Mouse (Mus musculus): ENCODE data around the gene Brd2. TPM values are rescaled to one million over a fixed set of nuclear protein-coding genes. Genes with fewer than 3 reads are reported as not detected.
A peak's percentile ranks its signal among the peaks of the same experiment; 100 is the strongest.

The Brd2 gene
- total RNA-seq, 2 experiments from 2014 or later = 266 to 271 TPM

DNA sequence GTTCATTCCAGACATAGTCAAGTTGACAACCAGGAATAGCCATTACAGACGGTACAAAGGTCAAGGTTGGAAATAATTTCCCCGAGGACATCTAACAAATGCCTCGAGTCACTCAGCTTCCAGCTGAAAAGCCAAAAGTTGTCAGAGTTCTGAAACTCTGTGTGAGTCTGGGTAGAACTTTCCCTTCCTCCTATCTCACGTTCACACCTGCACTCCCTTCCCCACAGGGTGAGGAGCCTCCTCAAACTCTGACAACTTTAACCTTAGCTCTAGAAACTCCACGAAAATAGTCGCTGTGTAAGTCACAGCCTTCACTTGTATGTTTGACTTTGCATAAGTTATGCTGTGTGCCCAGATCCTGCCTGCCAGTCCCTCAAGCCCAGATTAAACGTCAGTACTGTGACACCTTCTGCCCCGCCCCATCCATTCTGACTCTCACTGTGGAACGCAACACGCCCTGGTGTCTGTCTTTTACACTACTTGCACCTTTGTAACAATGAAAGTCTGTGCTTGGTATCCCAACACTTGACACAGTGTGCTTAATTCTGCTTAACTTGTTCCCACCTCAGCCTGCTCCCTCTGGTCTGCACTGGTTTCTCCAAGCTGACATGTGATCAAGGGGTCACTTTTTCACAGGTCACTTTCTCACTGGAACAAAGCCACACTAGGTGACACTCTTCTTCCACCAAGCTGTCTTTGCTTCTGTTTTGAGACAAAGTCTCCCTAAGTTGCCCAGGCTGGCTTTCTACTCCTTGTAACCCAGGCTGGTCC, 23.5 kb downstream of the Brd2 start:
- intact Hi-C loops (cut with DNase I) = no loop called here
- DNase-seq (ENCODE audit: extremely low spot score in 1 of 2, low spot score in 2 of 2) = no peak

DNA sequence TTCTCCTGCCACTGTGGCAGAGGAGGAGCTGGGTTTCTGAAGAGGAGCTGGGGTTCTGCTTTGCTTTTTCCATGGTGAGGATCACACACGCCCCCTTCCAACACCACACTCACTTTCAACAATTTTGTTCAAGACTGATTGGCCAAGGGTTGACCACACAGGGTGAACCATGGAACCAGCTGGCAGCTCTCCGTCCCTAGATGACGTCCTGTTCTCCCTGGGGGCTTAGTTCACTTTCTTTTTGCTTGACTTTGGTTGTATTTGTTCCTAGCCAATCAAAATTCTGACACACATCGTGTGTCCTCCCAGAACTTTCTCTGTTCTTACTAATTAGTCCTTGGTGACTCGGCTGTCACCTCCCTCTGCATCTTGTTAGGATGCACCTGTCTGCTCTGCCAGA, 25.2 kb downstream of the Brd2 start:
- DNase-seq (ENCODE audit: extremely low spot score in 1 of 2, low spot score in 2 of 2) = no peak
- intact Hi-C loops (cut with DNase I) = no loop called here

DNA sequence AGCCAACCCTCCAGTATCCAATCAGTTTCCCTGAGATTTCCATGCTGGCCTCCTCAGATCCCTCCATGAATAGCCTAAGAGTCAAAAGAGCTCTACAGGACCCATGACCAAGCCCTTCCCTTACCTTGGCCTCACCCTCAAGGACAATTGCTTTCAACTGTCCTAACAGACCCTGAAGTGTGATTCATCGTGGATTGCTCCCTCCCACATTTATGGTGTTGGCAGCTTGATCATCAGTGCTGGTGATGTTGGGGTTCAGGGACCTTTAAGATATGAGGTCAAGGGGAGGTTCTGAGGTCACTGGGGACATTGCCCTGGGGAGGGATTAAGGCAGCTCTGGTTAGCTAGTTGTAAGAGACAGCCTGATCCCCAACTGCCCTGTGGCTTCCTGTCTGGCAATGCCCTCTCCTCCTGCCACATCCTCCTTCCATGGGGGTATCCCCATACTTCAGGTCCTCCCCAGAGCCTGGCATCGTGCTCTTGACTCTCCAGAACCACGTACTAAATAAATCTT, 25.9 kb downstream of the Brd2 start:
- DNase-seq (ENCODE audit: extremely low spot score in 1 of 2, low spot score in 2 of 2) = no peak
- intact Hi-C loops (cut with DNase I) = no loop called here

DNA sequence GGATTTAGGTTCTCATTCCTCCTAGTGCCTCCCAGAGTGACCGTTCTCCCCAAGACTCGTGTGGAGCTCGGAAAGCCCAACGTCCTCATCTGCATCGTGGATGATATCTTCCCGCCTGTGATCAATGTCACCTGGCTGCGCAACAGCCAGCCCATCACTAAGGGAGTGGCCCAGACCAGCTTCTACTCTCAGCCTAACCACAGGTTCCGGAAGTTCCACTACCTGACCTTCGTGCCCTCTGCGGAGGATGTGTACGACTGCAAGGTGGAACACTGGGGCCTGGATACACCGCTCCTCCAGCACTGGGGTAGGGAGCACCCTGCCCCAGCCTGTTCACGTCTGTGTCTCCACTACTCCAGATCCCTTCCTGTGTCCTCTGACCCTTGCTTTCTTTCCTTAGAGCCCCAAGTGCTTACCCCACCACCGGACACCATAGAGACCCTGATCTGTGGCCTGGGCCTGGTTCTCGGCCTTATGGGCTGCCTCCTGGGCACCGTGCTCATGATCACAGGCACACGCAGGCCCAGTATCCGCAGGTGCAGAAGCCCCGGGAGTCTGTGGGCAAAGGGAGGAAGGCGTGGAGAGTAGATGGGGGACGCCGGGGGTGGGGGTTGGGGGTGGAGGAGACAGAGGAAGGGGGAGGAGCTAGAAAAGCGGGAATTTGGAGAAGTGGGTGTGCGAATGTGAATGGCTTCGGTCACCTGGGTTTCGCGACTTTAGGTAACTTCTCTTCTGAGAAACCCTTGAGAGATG, 28.0 kb downstream of the Brd2 start:
- intact Hi-C loops (cut with DNase I) = no loop called here
- no peak for DNase-seq (ENCODE audit: extremely low spot score in 1 of 2, low spot score in 2 of 2)

DNA sequence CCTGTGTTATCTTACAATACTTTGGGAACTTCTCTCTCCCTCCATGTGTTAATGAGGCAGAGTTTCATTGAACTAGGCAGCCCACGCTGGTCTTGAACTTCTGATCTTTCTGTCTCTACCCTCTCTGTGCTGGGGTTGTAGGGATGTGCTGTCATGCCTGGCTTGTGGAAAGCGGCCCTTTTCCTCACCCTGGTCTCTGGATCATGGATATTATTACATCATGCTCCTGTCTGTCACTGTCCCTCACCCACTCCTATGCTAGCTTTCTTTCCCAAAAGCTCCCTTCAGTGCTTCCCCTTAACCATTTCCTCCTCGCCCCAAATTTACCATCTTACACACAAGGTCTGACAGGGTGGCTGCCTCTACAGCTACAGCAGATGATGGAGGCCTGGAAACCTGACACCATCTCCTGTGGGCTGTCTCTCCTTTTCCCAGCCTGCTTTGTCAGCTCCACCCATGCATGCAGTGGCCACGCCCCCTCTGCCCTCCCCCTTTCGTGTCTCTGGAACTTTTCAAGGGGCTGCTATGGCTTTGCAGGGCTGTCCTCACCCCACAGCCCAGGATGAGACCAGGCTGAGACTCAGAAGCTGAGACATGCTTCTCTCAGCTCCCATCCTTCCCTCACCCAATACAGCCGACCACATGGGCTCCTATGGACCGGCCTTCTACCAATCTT, 29.1 kb downstream of the Brd2 start:
- no peak for DNase-seq (ENCODE audit: extremely low spot score in 1 of 2, low spot score in 2 of 2)
- intact Hi-C loops (cut with DNase I) = no loop called here

DNA sequence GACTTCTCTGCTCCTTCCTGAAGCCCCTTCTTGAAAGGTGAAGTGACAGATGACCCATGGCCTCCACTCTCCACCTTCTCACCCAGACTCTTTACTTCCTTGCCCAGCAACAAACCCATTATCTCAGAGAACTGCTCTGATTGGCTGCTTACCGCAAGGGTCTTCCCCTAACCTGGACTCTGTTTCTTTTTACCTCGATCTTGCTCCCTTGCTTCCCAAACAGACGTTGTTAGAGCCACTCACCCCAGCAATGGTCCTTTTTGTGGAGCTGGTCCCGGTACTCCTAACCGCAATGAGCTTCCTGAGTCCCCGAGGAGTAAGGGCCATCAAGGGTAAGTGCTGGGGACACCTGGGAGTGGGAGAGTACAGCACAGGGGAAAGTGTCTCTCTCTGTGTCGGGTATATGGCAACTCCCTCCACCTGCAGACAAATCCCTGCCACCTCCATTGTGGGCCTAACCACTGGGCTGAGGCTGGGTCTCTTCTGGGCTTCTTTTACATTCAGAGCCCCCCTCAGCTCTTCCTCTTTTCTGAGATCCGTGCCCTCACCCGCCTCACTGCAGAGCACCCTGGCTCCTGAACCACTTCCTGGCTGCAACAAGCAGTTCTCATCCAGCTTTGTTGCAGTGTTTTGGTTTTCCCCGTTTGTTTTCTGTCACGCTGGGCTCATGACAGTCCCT, 30.1 kb downstream of the Brd2 start, which contains the start of gene H2-Oa:
Gene H2-Oa, plus strand, starts transcription at position 144 of the 679 bp plus-strand sequence.
- intact Hi-C loops (cut with DNase I) = no loop called here
- DNase-seq (ENCODE audit: extremely low spot score in 1 of 2, low spot score in 2 of 2) = no peak

DNA sequence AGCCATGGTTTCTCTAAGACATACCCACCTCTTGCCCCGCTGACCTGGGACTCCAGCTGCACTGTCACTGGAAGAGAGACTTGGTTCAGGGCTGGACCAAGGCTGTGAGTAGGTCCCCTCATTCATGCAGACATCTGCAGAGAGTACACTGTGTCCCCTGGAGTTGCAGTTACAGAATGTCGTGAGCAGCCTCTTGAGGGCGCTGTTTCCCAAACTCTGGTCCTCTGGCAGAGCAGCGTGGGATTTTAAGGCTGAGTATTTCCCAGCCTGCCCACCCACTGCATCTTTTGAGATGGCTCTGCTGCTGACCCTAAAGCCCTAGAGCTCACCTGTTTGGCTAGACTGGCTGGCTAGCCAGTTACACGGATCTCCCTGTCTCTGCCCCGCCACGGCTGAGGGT, 31.5 kb downstream of the Brd2 start:
- peak in 1 of 2 experiments; percentile 48 for DNase-seq (ENCODE audit: extremely low spot score in 1 of 2, low spot score in 2 of 2)
- intact Hi-C loops (cut with DNase I) = no loop called here

DNA sequence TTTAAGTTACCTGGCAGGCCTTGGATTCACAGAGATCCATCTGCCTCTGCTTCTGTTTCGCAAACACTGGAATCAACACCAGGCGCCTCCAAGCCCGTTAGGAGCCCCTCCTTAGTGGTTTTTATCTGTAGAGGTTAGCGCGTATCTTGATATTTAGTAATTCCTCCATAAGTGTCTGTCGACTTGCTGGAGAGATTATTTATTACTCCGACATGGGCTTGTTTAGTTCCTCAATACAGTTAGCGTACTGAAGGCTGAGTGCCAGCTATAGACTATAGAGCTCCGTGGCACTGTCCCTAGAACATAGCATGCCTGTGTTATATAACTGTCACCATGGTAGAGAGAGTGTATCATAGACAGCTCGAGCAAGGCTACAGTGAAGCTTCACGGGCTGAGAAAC, 34.3 kb downstream of the Brd2 start:
- intact Hi-C loops (cut with DNase I) = no loop called here

DNA sequence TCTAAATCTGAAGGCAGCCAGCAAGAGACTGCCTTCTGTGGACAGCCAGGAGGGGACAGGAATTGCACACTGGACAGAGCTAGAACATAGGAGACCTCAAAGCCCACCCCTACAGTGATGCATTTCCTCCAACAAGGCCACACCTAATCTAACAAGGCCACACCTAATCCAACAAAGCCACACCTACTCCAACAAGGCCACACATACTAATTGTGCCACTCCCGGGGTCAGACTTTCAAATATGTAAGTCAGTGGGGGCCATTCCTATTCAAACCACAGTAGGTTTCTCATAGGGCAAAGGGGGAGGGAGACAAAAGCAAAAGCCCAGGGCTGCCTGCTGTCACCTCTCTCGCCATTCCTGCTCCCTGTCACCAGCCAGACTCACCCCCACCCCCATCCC, 35.0 kb downstream of the Brd2 start:
- intact Hi-C loops (cut with DNase I) = no loop called here
- no peak for DNase-seq (ENCODE audit: extremely low spot score in 1 of 2, low spot score in 2 of 2)

More for the DNA sequence above, 34.3 kb downstream of the Brd2 start:
- no peak for DNase-seq (ENCODE audit: extremely low spot score in 1 of 2, low spot score in 2 of 2)

DNA sequence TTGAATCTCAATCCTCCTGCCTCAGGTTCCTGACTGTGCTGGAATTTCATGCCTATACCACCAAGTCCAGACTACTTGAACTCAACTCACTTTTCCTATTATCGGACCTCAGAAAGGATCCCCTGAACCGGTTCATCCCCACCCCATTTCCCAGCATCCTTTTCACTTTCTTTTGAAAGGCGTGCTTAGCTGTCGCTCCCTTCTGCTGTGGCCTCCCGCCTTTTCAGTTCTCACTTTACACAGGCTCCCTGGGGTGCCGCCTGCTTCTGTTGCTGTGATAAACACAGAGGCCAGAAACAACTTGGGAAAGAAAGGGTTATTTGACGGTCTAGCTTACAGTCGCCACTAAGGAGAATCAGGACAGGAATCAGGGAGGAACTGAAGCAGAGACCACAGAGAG, 39.3 kb downstream of the Brd2 start:
- DNase-seq (ENCODE audit: extremely low spot score in 1 of 2, low spot score in 2 of 2) = no peak
- intact Hi-C loops (cut with DNase I) = no loop called here

DNA sequence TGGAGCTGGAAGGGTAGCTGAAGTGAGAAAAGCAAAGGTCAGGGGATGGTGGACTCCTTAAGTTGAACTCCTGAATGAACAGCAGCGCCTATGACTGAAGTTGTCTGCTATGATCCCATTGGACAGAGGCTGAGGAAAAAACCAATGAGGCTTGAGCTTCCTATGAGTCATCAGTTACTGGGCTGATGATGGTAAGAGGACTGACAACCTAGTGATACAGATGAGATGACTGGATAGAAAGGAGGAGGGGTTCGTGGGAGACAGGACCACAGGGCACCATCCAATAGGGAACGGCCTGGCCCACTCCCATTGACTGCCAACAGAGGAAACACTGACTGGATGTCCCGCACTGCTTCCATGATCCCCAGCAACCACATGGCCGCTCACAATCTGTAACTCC, 42.8 kb downstream of the Brd2 start:
- intact Hi-C loops (cut with DNase I) = loop anchor here (10.0 kb wide), 1 partner anchor 155 kb away; the partner anchor contains the start of gene H2-Ob
- peak; percentile 11 to 72 for DNase-seq (ENCODE audit: extremely low spot score in 1 of 2, low spot score in 2 of 2)

DNA sequence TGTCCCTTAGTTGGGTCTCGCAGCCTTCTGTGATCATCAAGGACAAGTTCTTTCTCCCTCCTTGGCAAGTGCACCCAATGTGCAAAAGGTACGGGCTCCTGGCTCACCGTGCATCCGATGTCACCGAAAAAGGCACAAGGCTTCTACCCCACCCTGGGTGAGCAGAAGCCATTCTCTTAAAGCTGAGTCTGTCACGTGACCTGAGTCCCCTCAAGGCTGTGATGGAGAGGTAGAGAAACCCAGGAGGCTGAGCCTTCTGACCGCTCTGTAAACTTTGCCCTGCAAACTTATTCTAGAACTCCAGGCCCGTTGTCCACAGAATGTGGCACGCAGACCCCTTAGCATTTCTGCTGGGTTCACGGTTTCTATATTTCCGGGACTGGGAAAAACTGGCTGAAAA, 43.4 kb downstream of the Brd2 start:
- DNase-seq (ENCODE audit: extremely low spot score in 1 of 2, low spot score in 2 of 2) = no peak
- intact Hi-C loops (cut with DNase I) = loop anchor here (10.0 kb wide), 1 partner anchor 156 kb away; the partner anchor contains the start of gene H2-Ob

DNA sequence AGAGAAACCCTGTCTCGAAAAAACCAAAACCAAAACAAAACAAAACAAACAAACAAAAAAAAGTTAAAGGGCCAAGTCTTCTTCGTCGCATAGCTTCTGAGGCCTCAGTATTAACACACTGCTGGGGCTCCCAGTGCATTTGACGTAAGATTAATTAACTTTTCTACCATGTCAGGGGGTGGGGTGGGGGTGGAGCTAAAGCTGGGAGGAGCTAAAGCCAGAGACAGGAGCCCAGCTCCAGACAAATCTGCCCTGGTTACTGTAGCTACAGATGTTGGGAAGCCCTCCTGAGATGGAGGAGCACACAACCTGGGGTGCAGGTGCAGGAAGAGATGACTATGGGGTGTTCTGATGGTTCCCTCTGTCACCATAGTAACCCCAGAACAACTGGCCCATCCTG, 44.3 kb downstream of the Brd2 start:
- no peak for DNase-seq (ENCODE audit: extremely low spot score in 1 of 2, low spot score in 2 of 2)
- intact Hi-C loops (cut with DNase I) = loop anchor here (10.0 kb wide), 1 partner anchor 157 kb away; the partner anchor contains the start of gene H2-Ob

DNA sequence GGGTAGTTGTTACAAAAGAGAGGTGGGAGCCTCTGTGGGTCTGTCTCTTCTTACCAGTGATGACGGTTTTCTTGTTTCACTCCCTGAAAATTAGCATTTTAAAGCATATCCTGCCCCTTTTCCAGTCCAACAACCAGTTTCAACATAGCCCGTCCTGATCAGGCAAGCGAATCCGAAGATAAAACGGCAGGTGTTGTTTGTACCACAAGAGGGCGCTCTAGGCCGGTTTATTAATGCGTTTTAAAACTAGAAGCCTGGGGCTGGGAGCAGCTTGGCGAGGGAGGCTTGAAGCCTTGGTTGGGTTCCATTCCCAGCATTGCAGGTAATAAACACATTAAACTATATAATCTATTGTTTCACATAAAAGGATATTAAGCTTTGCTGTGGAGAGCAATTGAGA, 44.9 kb downstream of the Brd2 start:
- intact Hi-C loops (cut with DNase I) = loop anchor here (2.0 to 10.0 kb wide), 2 partner anchors 87 to 157 kb away; partner anchors contain the start of gene H2-Ob
- peak; percentile 60 to 71 for DNase-seq (ENCODE audit: extremely low spot score in 1 of 2, low spot score in 2 of 2)

DNA sequence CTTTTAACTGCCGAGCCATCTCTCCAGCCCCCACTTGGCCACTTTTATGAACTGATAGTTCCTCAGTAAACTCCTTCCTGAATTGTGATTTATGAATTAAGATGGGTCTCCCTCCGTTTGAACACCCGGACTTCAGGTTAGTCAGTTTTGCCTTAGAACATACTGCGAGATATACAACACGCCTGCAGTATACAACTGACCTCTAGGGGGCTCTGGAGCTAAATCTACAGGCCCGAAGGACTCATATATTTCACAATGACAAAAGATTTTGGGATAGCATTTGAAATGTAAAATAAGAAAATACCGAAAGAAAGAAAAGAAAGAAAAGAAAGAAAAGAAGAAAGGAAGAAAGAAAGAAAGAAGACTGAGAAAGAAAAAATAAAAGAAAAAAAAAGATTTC, 47.2 kb downstream of the Brd2 start:
- intact Hi-C loops (cut with DNase I) = loop anchor here (10.0 kb wide), 1 partner anchor 160 kb away; the partner anchor contains the start of gene H2-Ob
- peak; percentile 64 to 69 for DNase-seq (ENCODE audit: extremely low spot score in 1 of 2, low spot score in 2 of 2)

DNA sequence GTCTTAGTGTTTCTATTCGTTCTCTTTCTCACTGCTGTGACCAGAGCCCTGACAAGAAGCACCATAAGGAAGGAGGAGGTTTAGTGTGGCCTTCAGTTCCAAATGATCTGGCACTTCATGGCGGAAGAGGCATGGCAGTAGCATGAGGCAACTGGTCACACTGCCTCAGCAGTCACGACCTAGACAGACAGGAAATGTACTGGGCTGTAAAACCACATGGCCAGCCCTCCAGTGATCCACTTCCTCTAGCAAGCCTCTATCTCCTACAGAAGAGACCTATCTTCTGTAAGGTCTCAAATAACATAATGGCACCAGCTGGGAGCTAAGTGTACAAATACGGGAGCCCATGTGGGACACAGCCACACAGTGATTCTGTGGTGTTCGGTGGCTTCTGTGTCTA, 50.3 kb downstream of the Brd2 start:
- no peak for DNase-seq (ENCODE audit: extremely low spot score in 1 of 2, low spot score in 2 of 2)
- intact Hi-C loops (cut with DNase I) = loop anchor here (10.0 kb wide), 1 partner anchor 163 kb away; the partner anchor contains the start of gene H2-Ob

DNA sequence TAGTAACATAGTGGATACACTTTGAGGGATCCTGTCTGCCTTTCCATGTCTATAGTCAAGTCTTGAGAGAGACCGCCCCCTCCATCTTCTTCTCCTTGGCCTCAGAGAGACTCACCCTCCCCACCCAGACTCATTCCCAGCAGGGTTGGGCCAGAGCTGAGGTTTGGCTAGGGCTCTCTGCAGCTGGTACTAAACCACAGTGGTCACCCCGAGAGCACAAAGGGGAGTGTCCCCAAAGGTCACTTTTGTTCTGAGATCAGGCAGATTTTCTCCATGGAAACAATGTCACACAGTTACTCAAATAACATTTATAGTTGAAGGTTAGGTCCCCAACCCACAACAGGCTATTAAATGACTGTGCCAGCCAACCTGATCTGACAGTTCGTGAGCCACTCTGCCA, 53.6 kb downstream of the Brd2 start:
- intact Hi-C loops (cut with DNase I) = no loop called here
- DNase-seq (ENCODE audit: extremely low spot score in 1 of 2, low spot score in 2 of 2) = no peak

Data from left cerebral cortex, postnatal 10 days (tissue).